Mouse (Mus musculus): ENCODE measurements around the gene Klf12. TPM values are rescaled to one million over a fixed set of nuclear protein-coding genes. Genes with fewer than 3 reads are reported as not detected.

The Klf12 gene
- polyA plus RNA-seq, 1 experiment from 2014 or later = 5.7 TPM

DNA sequence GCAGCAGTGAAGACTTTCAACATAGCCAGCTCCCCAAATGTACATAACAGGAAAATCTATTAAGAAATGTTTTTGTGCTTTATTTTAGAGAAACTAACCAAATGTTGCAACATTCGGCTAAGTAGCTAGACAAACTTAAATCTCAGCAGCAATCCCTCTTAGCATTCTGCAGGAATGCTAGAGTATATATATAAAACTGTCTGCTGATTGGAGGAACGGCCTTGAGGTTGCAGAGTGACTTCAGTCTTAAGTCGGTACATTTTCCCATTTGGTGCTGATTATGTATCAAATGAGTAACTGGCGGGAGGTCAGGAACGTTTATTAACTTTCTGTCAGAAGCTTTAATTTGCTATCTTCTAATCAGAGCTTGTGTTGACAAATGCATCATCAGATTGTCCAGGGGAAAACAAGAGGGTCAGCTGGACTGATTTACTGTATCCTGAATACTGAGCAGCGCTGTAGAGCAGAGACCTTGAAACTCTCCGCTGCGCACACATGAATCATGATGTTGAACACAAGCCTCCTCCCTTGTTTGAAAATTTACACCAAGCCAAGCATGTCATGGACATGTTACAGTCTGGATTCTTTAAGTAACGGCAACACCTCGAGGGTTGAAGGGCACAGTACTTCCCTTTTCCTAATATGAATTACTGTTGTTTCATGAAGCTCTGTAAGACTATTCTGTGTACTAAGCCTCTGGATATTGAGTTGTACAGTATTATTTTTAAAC lies 323.8 kb downstream of the Klf12 start:
- no peak overlapping the region for H3K9ac ChIP-seq (ENCODE audit: low read length)
- no peak overlapping the region for H3K4me3 ChIP-seq (ENCODE audit: control insufficient read depth in 1 of 2, insufficient read depth in 1 of 2, low read depth in 1 of 2, low read length in 2 of 2)
- H3K27me3 ChIP-seq (ENCODE audit: control insufficient read depth, insufficient read depth, low read length) = no peaks in the 10 kb centered on the region
- no peaks in the 10 kb centered on the region for H3K4me1 ChIP-seq (ENCODE audit: control insufficient read depth in 2 of 2, insufficient read depth in 2 of 2, low read length in 2 of 2)
- H3K27ac ChIP-seq (replicated peaks in 1 of 2; ENCODE audit: control insufficient read depth in 1 of 2, insufficient read depth in 1 of 2, low read depth in 2 of 2, low read length in 2 of 2) = no peak overlapping the region
- ATAC-seq (ENCODE audit: insufficient number of reproducible peaks, insufficient read depth, low FRiP score, low read depth) = no peak
- H3K4me2 ChIP-seq (ENCODE audit: low read length) = no peak overlapping the region
- no peaks in the 10 kb centered on the region for H3K36me3 ChIP-seq (ENCODE audit: control insufficient read depth, insufficient read depth, low read length)
- peaks cover 7% of the 10 kb centered on the region; the same call in 1 of the 2 replicates for H3K9me3 ChIP-seq (ENCODE audit: control insufficient read depth, low read length)
- WGBS = 86% methylated on average over 10 of the region's 10 CpGs

DNA sequence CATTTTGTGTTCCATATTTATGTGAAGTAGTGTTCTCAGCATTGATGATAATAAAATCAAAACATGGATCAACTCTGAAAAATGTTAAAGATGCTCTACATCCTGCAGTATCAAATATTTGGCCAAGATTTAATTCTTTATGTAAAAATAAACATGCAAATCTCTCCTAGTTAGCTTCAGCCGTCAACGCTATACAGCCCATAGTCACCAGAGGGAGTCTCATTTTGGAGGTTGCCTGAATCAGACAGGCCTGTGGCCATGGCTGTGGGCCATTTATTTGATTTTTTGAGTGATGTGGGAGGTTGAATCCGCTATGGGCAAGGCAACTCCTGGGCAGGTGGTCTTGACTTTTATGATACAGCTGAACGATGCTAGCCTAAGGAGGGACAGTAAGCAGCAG lies 329.3 kb downstream of the Klf12 start:
- no peaks in the 10 kb centered on the region for H3K4me1 ChIP-seq (ENCODE audit: control insufficient read depth in 2 of 2, insufficient read depth in 2 of 2, low read length in 2 of 2)
- no peaks in the 10 kb centered on the region for H3K27me3 ChIP-seq (ENCODE audit: control insufficient read depth, insufficient read depth, low read length)
- no peak overlapping the region for H3K9ac ChIP-seq (ENCODE audit: low read length)
- no peak for ATAC-seq (ENCODE audit: insufficient number of reproducible peaks, insufficient read depth, low FRiP score, low read depth)
- no peak overlapping the region for H3K27ac ChIP-seq (replicated peaks in 1 of 2; ENCODE audit: control insufficient read depth in 1 of 2, insufficient read depth in 1 of 2, low read depth in 2 of 2, low read length in 2 of 2)
- WGBS = 85% methylated on average over 4 of the region's 4 CpGs
- no peaks in the 10 kb centered on the region for H3K9me3 ChIP-seq (ENCODE audit: control insufficient read depth, low read length)
- H3K4me3 ChIP-seq (ENCODE audit: control insufficient read depth in 1 of 2, insufficient read depth in 1 of 2, low read depth in 1 of 2, low read length in 2 of 2) = no peak overlapping the region
- no peaks in the 10 kb centered on the region for H3K36me3 ChIP-seq (ENCODE audit: control insufficient read depth, insufficient read depth, low read length)
- H3K4me2 ChIP-seq (ENCODE audit: low read length) = no peak overlapping the region

DNA sequence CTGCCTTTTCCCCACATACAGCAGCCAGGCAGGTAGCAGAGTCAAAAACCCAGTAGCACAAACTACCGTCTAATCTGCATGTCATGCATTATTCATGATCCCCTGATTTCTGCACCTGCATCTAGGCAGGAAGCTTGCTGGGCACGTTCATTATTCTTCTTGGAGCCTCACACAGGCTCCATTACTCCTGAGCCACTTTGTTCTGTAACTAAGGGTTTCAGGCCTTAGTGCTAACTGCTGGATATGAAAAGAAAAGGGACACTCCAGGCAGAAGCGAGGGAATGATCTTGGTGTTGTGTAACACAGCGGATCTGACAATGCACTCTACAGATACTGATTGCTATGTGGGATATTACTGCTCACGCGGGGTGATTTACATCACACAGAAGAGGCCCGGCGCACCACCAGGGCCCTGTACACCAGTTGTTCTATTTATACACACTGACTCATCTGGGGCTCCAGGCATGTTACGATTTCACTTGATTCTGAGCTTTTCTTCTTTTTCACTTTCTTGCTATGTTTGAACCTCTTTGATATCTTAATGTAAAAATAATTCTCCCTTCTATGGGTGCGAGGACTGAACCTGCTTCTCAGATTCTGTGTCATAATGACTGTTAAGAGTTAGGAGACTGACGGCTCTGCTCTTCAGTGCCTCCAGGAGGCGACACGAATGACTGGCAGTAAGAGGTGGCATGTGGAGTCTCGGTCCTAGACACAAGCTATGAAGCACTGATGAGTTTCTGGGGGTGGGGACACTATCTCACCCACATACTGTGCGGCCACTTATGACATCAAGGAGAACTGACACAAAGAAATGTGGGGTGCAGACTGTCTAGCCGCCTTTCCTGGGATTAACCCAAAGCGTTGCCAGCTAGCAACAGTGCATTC lies 340.0 kb downstream of the Klf12 start:
- H3K4me2 ChIP-seq (ENCODE audit: low read length) = 0 out of 2 replicates have a peak overlapping the region, but pooled peaks have one; percentile 19
- no peak for ATAC-seq (ENCODE audit: insufficient number of reproducible peaks, insufficient read depth, low FRiP score, low read depth)
- 47% methylated on average over 17 of the region's 17 CpGs for WGBS
- H3K4me1 ChIP-seq (ENCODE audit: control insufficient read depth in 2 of 2, insufficient read depth in 2 of 2, low read length in 2 of 2) = peaks cover 15 to 28% of the 10 kb centered on the region in 2 experiments
- no peaks in the 10 kb centered on the region for H3K36me3 ChIP-seq (ENCODE audit: control insufficient read depth, insufficient read depth, low read length)
- no peaks in the 10 kb centered on the region for H3K27me3 ChIP-seq (ENCODE audit: control insufficient read depth, insufficient read depth, low read length)
- no peaks in the 10 kb centered on the region for H3K9me3 ChIP-seq (ENCODE audit: control insufficient read depth, low read length)
- peak overlapping the region; percentile 24 to 60; a peak in 3 of 4 replicates for H3K27ac ChIP-seq (replicated peaks in 1 of 2; ENCODE audit: control insufficient read depth in 1 of 2, insufficient read depth in 1 of 2, low read depth in 2 of 2, low read length in 2 of 2)
- H3K9ac ChIP-seq (ENCODE audit: low read length) = no peak overlapping the region
- H3K4me3 ChIP-seq (ENCODE audit: control insufficient read depth in 1 of 2, insufficient read depth in 1 of 2, low read depth in 1 of 2, low read length in 2 of 2) = no peak overlapping the region

DNA sequence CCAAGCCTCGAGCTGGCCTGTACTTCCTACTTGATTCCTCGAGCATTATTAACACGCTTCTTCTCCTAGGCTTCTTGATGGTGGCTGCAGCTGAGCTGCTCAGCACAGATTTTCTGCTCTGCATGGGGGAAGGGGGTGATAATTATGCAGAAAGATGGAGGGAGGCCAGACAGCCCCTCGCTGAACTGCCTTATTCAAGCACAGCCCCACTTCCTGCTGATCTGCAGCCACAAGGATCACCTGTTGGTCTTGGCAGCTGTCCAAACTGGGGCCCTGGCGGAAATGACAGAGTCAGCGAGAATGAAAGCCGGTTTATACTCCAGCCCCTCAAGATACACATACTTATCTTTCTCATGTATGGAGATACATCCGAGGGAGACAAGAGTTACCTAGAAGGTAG lies 341.3 kb downstream of the Klf12 start:
- Histone ChIP-seq H3K4me2 (ENCODE audit: low read length) (peak overlapping the region; percentile 33), H3K9me3 (ENCODE audit: control insufficient read depth, low read length) (no peaks in the 10 kb centered on the region), H3K9ac (ENCODE audit: low read length) (no peak overlapping the region; the same call in 1 of the 2 replicates), H3K4me3 (ENCODE audit: control insufficient read depth in 1 of 2, insufficient read depth in 1 of 2, low read depth in 1 of 2, low read length in 2 of 2) (no peak overlapping the region), H3K4me1 (ENCODE audit: control insufficient read depth in 2 of 2, insufficient read depth in 2 of 2, low read length in 2 of 2) (peaks cover 15 to 28% of the 10 kb centered on the region in 2 experiments), H3K27ac (replicated peaks in 1 of 2; ENCODE audit: control insufficient read depth in 1 of 2, insufficient read depth in 1 of 2, low read depth in 2 of 2, low read length in 2 of 2) (peak overlapping the region; percentile 18 to 64), H3K36me3 (ENCODE audit: control insufficient read depth, insufficient read depth, low read length) (no peaks in the 10 kb centered on the region), H3K27me3 (ENCODE audit: control insufficient read depth, insufficient read depth, low read length) (no peaks in the 10 kb centered on the region)
- peak; percentile 92 for ATAC-seq (ENCODE audit: insufficient number of reproducible peaks, insufficient read depth, low FRiP score, low read depth)
- 13% methylated on average over 8 of the region's 8 CpGs for WGBS

DNA sequence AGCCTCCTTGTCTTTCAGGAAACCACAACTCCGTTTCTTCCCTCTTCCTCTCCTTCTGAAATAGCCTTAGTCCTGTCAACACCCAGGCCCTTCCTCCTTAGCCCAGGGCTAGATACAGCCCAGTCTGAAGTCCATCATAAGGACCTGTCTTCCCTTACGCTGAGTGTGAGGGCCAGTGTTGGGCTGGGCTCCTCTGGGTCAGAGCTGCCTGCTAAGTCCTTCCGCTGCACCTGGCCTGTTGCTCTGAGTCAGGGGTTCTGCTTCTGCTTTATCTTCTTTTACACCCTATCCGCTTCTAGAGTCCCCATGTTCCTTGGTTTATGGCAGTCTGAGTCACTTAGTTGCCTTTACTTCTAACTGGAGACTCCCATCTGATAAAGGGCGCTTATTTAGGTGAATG lies 351.0 kb downstream of the Klf12 start:
- no peaks in the 10 kb centered on the region for H3K9me3 ChIP-seq (ENCODE audit: control insufficient read depth, low read length)
- no peaks in the 10 kb centered on the region; a peak in 1 of 4 replicates for H3K4me1 ChIP-seq (ENCODE audit: control insufficient read depth in 2 of 2, insufficient read depth in 2 of 2, low read length in 2 of 2)
- no peak overlapping the region for H3K4me2 ChIP-seq (ENCODE audit: low read length)
- WGBS = 48% methylated on average over 5 of the region's 5 CpGs
- H3K4me3 ChIP-seq (ENCODE audit: control insufficient read depth in 1 of 2, insufficient read depth in 1 of 2, low read depth in 1 of 2, low read length in 2 of 2) = no peak overlapping the region
- H3K27me3 ChIP-seq (ENCODE audit: control insufficient read depth, insufficient read depth, low read length) = no peaks in the 10 kb centered on the region
- no peak overlapping the region for H3K9ac ChIP-seq (ENCODE audit: low read length)
- H3K36me3 ChIP-seq (ENCODE audit: control insufficient read depth, insufficient read depth, low read length) = no peaks in the 10 kb centered on the region
- no peak overlapping the region for H3K27ac ChIP-seq (replicated peaks in 1 of 2; ENCODE audit: control insufficient read depth in 1 of 2, insufficient read depth in 1 of 2, low read depth in 2 of 2, low read length in 2 of 2)
- ATAC-seq (ENCODE audit: insufficient number of reproducible peaks, insufficient read depth, low FRiP score, low read depth) = no peak

DNA sequence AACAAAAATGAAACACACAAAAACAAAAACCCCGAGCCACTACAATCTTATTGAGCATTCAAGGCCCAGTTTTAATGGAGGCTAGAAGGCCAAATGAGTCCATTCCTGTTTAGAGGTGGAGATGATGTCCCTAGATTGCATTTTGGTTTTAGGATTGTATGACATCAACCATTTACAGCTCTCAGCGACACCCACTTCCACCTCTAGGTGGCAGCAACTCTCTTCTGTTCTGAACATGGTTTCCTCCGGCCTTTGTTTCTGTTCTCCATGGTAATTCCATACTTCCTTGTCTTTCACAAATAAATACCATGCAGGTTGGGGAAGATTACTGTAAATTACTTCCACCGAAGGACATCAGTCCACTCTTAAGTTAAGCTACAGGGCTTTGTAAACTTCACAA lies 352.6 kb downstream of the Klf12 start:
- Histone ChIP-seq H3K27ac (replicated peaks in 1 of 2; ENCODE audit: control insufficient read depth in 1 of 2, insufficient read depth in 1 of 2, low read depth in 2 of 2, low read length in 2 of 2) (no peak overlapping the region), H3K9ac (ENCODE audit: low read length) (no peak overlapping the region), H3K36me3 (ENCODE audit: control insufficient read depth, insufficient read depth, low read length) (no peaks in the 10 kb centered on the region), H3K4me3 (ENCODE audit: control insufficient read depth in 1 of 2, insufficient read depth in 1 of 2, low read depth in 1 of 2, low read length in 2 of 2) (no peak overlapping the region), H3K4me1 (ENCODE audit: control insufficient read depth in 2 of 2, insufficient read depth in 2 of 2, low read length in 2 of 2) (no peaks in the 10 kb centered on the region; a peak in 1 of 4 replicates), H3K27me3 (ENCODE audit: control insufficient read depth, insufficient read depth, low read length) (no peaks in the 10 kb centered on the region), H3K9me3 (ENCODE audit: control insufficient read depth, low read length) (no peaks in the 10 kb centered on the region), H3K4me2 (ENCODE audit: low read length) (no peak overlapping the region)
- ATAC-seq (ENCODE audit: insufficient number of reproducible peaks, insufficient read depth, low FRiP score, low read depth) = no peak
- WGBS = 9% methylated on average over 4 of the region's 4 CpGs

DNA sequence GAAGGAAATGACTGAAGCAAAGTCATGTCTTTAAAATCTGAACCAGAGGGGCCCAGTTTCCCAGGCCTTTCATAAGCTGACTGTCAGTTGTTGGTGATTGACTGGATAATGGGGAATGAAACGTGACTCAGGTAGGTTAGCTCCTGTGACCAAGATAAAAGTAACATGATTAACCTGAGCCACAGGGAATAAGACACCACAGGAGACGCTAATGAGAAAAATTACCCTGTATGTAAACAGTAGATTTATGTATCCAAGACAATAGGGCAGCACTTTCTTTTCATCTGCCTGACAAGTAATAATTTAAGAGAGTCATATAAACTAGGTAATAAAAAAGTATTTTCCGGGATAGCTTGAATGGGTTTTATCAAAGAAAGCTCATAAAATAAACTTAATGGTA lies 372.6 kb downstream of the Klf12 start:
- 86% methylated on average over 3 of the region's 3 CpGs for WGBS
- no peak overlapping the region for H3K27ac ChIP-seq (replicated peaks in 1 of 2; ENCODE audit: control insufficient read depth in 1 of 2, insufficient read depth in 1 of 2, low read depth in 2 of 2, low read length in 2 of 2)

More for the DNA sequence above, 372.6 kb downstream of the Klf12 start:
- H3K36me3 ChIP-seq (ENCODE audit: control insufficient read depth, insufficient read depth, low read length) = no peaks in the 10 kb centered on the region
- no peaks in the 10 kb centered on the region for H3K9me3 ChIP-seq (ENCODE audit: control insufficient read depth, low read length)
- no peak for ATAC-seq (ENCODE audit: insufficient number of reproducible peaks, insufficient read depth, low FRiP score, low read depth)
- H3K4me1 ChIP-seq (ENCODE audit: control insufficient read depth in 2 of 2, insufficient read depth in 2 of 2, low read length in 2 of 2) = peaks cover 0 to 4% of the 10 kb centered on the region in 2 experiments; a peak in 2 of 4 replicates
- no peak overlapping the region for H3K9ac ChIP-seq (ENCODE audit: low read length)
- H3K27me3 ChIP-seq (ENCODE audit: control insufficient read depth, insufficient read depth, low read length) = no peaks in the 10 kb centered on the region
- no peak overlapping the region for H3K4me3 ChIP-seq (ENCODE audit: control insufficient read depth in 1 of 2, insufficient read depth in 1 of 2, low read depth in 1 of 2, low read length in 2 of 2)
- no peak overlapping the region for H3K4me2 ChIP-seq (ENCODE audit: low read length)
